Mouse (Mus musculus) G1E (cell line): ENCODE data around the gene Wwp2. TPM values are rescaled to one million over a fixed set of nuclear protein-coding genes. Genes with fewer than 3 reads are reported as not detected.

Source experiments
- ATAC-seq: 2 replicates; pipeline ENCODE4 v1.8.0; 2016; ENCODE audit warnings: mild to moderate bottlenecking; ENCODE audit not compliant: insufficient number of reproducible peaks, poor library complexity, low FRiP score, severe bottlenecking; ENCODE audit errors: extremely low read depth
- DNase-seq: peaks from one replicate; pipeline ENCODE4 v3.0.0; 2012; ENCODE audit warnings: low spot score
- H3K27me3 ChIP-seq: 2 replicates; pipeline ENCODE4 v1.6.1; 2012; ENCODE audit warnings: mild to moderate bottlenecking, low read length, inconsistent platforms; ENCODE audit not compliant: insufficient read depth
- H3K36me3 ChIP-seq: replicated peaks from 2 replicates; pipeline ENCODE3; 2012; ENCODE audit warnings: mild to moderate bottlenecking, inconsistent platforms
- H3K4me1 ChIP-seq: 2 replicates; pipeline ENCODE4 v1.6.1; 2012; ENCODE audit warnings: low read depth, low read length, inconsistent platforms, mixed read lengths; ENCODE audit not compliant: insufficient read depth
- H3K4me3 ChIP-seq: 2 replicates; pipeline ENCODE4 v1.5.1; 2012; ENCODE audit warnings: low read depth, mild to moderate bottlenecking, inconsistent platforms, low read length, moderate library complexity, mixed read lengths
- H3K9me3 ChIP-seq: replicated peaks from 2 replicates; pipeline ENCODE4 v1.6.1; 2012; ENCODE audit warnings: inconsistent platforms
- CTCF ChIP-seq: IDR thresholded peaks from 2 replicates; pipeline ENCODE4 v1.5.1; 2012; ENCODE audit warnings: low read depth, low read length, inconsistent platforms, mixed read lengths
- GATA1 ChIP-seq: IDR thresholded peaks from 2 replicates; pipeline ENCODE4 v1.6.1; 2012; ENCODE audit warnings: borderline replicate concordance, low read length, inconsistent platforms, mixed read lengths
- GATA2 ChIP-seq: IDR thresholded peaks from 2 replicates; pipeline ENCODE4 v1.6.1; 2012; ENCODE audit warnings: low read depth, low read length, inconsistent platforms, borderline replicate concordance
- POLR2AphosphoS5 ChIP-seq: IDR thresholded peaks from 2 replicates; pipeline ENCODE4 v1.6.1; 2012; ENCODE audit warnings: low read depth, low read length, inconsistent platforms; ENCODE audit not compliant: insufficient replicate concordance
- TAL1 ChIP-seq: conservative IDR thresholded peaks from 2 replicates; pipeline ENCODE4 v1.6.1; 2012; ENCODE audit warnings: low read depth, low read length, inconsistent platforms, mixed read lengths
- polyA plus RNA-seq: library from polyadenylated mRNA; stranded (reverse); fragments of >175 nt; gene quantifications from 2 replicates; pipeline ENCODE4 v1.2.3, GENCODE M21; 2012
- total RNA-seq, 2 experiments: library from RNA; stranded (forward) in 1 of 2; stranded (reverse) in 1 of 2; fragments of 200-1000 nt in 1 of 2; fragments of >200 nt in 1 of 2; fragmentation: Nextera tagmentation in 1 of 2; gene quantifications; 2 replicates each; pipeline ENCODE4 v1.2.3; 2014 to 2017

Gene Wwp2
- 65.9 and 77.5 TPM in 2 replicates for total RNA-seq (2014; fragmentation: Nextera tagmentation)
- 62.3 and 71.4 TPM in 2 replicates for total RNA-seq (2017)
- 42.7 and 45.7 TPM in 2 replicates for polyA plus RNA-seq

DNA sequence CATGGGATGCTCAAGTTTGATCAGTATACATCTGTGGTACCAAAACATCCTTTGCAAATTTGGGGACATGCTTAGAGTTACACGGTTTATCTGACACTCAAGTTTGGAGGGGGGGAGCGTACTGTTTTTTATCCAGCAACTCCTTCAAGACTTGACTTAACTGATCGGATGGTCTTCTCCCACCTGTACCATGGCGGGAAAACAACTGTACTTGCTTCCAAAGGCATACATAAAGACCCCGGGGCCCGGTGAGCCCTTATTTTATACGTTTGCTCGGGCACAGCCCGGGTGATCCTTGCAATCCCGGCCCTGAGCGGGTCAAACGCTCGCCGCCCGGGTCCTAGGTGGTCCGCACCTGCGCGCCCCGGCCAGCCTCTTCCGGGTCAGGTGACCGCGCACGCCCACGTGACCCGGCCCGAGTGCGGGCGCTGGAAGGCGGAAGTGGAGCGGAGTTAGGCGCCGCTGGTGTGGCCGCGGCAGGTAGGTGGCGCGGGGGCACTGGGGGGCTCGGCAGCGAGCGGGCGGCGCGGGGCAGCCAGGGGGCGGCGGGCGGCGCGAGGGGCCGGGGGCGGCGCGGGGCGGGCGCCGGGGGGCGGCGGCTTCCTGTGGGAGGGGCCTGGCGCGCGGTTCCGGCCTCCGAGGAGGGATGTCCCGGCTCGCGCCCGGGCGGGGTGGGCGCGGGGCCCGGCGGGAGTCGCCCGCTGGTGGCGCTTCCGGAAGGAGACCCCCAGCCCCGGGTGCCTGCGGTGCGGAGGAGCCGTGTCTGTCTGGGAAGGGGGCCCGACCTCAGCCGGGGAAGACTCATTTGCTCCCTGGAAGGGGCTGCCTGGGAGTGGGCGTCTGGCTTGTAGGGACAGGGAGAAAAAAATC, at the start of gene Wwp2:
Gene Wwp2, plus strand, starts transcription at position 404 of the 870 bp plus-strand sequence.
- Histone ChIP-seq H3K36me3 (peaks cover 20% of the 10 kb centered on the region), H3K4me3 (peak within 1 kb of the TSS; percentile 83), H3K9me3 (no peaks in the 10 kb centered on the region), H3K4me1 (peaks cover 35% of the 10 kb centered on the region), H3K27me3 (peaks cover under 1% of the 10 kb centered on the region; the same call in 1 of the 2 replicates)
- peak; percentile 92 for DNase-seq
- TF ChIP-seq GATA1: no peak
- TF ChIP-seq CTCF: no peak
- no peak for TF ChIP-seq TAL1
- no peak for TF ChIP-seq POLR2AphosphoS5
- TF ChIP-seq GATA2: no peak
- peak; percentile 29; the same call in 1 of the 2 replicates for ATAC-seq

DNA sequence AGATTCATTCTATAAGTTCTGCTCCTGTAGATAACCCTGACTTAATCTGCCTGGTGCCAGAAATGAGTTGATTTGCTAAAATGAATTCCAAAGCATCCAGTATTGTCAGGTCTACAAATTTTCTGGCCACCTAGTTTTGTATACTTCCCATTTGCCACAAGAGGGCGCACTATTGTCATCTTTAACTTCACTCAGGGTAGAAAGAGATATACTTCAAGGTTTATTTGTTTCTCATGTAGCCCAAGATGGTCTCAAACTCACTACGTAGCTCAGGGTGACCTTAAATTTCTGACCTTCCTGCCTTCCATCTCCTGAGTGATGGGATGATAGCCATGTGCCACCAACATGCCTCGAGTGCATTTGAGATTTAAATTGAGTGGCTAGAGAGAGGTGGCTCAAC, 49.5 kb upstream of the Wwp2 start:
- Histone ChIP-seq H3K27me3 (peaks cover 4% of the 10 kb centered on the region; the same call in 1 of the 2 replicates), H3K36me3 (peaks cover 14% of the 10 kb centered on the region), H3K4me1 (peaks cover 48% of the 10 kb centered on the region), H3K9me3 (no peaks in the 10 kb centered on the region), H3K4me3 (no peak overlapping the region)
- TF ChIP-seq GATA2: no peak
- TF ChIP-seq CTCF: peak; percentile 35
- TF ChIP-seq POLR2AphosphoS5: no peak
- TF ChIP-seq TAL1: no peak
- ATAC-seq (no peak), DNase-seq (peak; percentile 48)

DNA sequence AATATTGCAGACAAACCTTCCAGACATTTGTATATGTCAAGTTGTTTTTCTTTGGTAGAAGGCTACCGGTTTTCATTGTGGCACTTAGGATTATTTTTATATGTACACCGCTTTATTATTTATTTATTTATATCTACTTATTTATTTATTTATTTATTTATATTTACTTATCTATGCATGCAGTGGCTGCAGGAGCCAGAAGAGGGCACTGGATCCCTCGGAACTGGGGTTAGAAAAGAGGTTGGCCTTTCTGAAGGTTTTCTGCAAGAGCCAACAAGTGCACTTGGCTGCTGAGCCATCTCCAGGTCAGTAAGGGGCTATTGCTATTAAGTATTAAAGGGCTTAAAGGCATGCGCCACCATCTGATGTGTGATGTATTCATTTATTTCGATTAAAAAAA, 48.3 kb upstream of the Wwp2 start:
- ATAC-seq: 0 out of 2 replicates have a peak, but pooled peaks have one; percentile 30
- H3K27me3 ChIP-seq: peaks cover 4% of the 10 kb centered on the region; the same call in 1 of the 2 replicates
- peaks cover 19% of the 10 kb centered on the region for H3K36me3 ChIP-seq
- no peaks in the 10 kb centered on the region for H3K9me3 ChIP-seq
- TF ChIP-seq TAL1 (no peak), GATA1 (no peak), GATA2 (no peak), POLR2AphosphoS5 (no peak)
- no peak for DNase-seq
- no peak overlapping the region for H3K4me3 ChIP-seq
- H3K4me1 ChIP-seq: peaks cover 48% of the 10 kb centered on the region

DNA sequence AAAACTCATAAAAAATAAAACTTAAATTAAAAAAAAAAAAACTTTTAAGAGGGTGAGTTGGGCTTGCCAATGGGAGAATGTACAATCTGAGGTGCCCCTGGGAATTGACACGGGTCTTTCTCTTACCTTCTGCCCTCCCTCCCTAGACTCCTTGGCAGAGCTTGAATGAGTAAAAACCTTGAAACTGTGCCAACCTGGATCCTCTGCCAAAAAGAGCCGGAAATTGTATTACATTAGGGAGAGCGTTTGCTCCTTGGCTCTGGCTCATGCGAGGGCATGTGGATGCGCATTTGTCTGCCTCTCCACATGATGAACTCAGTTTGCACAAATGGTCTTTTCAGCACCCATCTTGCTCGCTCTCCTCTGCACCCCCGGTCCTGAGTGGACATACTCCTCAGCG, 46.6 kb upstream of the Wwp2 start:
- H3K4me3 ChIP-seq: no peak overlapping the region
- no peak for TF ChIP-seq CTCF
- TF ChIP-seq POLR2AphosphoS5: no peak
- TF ChIP-seq GATA1: no peak
- no peak for TF ChIP-seq GATA2
- no peak for TF ChIP-seq TAL1
- no peaks in the 10 kb centered on the region for H3K9me3 ChIP-seq
- peaks cover 42% of the 10 kb centered on the region for H3K4me1 ChIP-seq
- no peak for ATAC-seq
- H3K27me3 ChIP-seq: peaks cover 2% of the 10 kb centered on the region; the same call in 1 of the 2 replicates
- H3K36me3 ChIP-seq: peaks cover 19% of the 10 kb centered on the region
- no peak for DNase-seq

DNA sequence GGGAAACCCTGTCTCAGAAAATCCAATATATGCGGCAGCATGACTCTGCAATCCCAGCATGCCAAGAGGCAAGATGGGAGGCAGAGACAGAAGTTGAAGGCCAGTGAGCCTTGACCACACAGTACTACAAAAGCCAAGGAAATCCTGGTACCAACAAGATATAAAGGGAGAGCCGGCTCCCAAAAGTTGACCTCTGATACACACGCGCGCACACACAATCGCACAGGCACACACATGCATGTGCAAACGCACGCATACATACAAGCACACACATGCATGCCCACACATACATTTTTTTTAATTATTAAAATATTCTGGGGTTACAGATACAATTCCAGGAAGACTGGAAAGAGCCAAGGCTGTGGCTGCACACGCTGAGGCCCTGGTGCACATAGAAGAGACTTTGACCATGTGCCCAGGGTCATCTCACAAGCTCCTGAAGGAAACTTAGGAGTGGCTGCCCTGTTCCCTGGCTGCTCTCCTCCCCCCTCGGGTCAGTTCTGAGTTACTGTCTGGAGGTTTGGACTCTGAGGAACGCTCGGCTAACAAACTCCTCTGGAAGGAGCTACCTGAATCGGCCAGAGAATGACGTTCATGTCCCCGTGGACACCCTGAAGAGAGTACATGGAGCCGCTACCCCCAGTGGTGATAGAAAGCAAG, 45.6 kb upstream of the Wwp2 start:
- Histone ChIP-seq H3K4me1 (peaks cover 34% of the 10 kb centered on the region), H3K27me3 (no peaks in the 10 kb centered on the region), H3K9me3 (no peaks in the 10 kb centered on the region), H3K36me3 (peaks cover 19% of the 10 kb centered on the region), H3K4me3 (peak overlapping the region; percentile 23; the same call in 1 of the 2 replicates)
- no peak for DNase-seq
- ATAC-seq: no peak; the same call in 1 of the 2 replicates
- TF ChIP-seq CTCF: no peak
- no peak for TF ChIP-seq GATA1
- no peak for TF ChIP-seq GATA2
- no peak for TF ChIP-seq TAL1
- TF ChIP-seq POLR2AphosphoS5: no peak

DNA sequence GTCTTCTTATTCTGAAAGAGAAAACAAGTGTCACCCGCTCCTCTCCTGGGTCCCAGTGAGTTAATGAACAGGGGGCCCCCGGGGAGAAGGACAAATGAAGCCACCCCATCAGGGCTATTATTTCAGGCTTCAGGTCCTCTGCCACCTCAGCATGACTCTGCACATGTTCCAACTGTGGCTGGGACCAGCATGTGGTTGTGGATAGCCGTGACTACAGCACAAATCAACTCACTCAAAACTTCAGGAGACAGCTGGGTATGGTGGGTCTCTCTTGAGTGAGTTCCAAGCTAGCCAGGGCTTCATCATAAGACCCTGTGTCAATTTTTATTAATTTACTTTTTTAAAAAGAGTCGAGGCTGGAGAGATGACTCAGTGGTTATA, 45.0 kb upstream of the Wwp2 start:
- DNase-seq (peak; percentile 35), ATAC-seq (peak; percentile 64)
- Histone ChIP-seq H3K4me3 (peak overlapping the region; percentile 23; the same call in 1 of the 2 replicates), H3K27me3 (no peaks in the 10 kb centered on the region), H3K36me3 (peaks cover 21% of the 10 kb centered on the region), H3K4me1 (peaks cover 30% of the 10 kb centered on the region), H3K9me3 (no peaks in the 10 kb centered on the region)
- TF ChIP-seq GATA2: no peak
- no peak for TF ChIP-seq GATA1
- no peak for TF ChIP-seq CTCF
- TF ChIP-seq TAL1: no peak
- TF ChIP-seq POLR2AphosphoS5: no peak
